Mouse (Mus musculus) erythroblast, embryonic 14.5 days (primary cell): ENCODE measurements around the gene Rgma. TPM values are rescaled to one million over a fixed set of nuclear protein-coding genes. Genes with fewer than 3 reads are reported as not detected.

Experiments
- H3K27me3 ChIP-seq: 2 replicates; pipeline ENCODE4 v1.6.1; 2012; ENCODE audit warnings: inconsistent platforms; ENCODE audit not compliant: control insufficient read depth
- H3K36me3 ChIP-seq: 2 replicates; pipeline ENCODE4 v1.6.1; 2012; ENCODE audit warnings: mild to moderate bottlenecking, inconsistent platforms; ENCODE audit not compliant: control insufficient read depth
- H3K4me1 ChIP-seq: 2 replicates; pipeline ENCODE4 v1.6.1; 2012; ENCODE audit warnings: inconsistent platforms; ENCODE audit not compliant: control insufficient read depth
- H3K4me3 ChIP-seq: replicated peaks from 2 replicates; pipeline ENCODE3; 2012; ENCODE audit warnings: moderate library complexity, mild to moderate bottlenecking, inconsistent platforms
- H3K9me3 ChIP-seq: 2 replicates; pipeline ENCODE4 v1.6.1; 2012; ENCODE audit warnings: low read length, inconsistent platforms, mixed read lengths; ENCODE audit not compliant: control insufficient read depth
- GATA1 ChIP-seq: IDR thresholded peaks from 2 replicates; pipeline ENCODE4 v1.6.1; 2012; ENCODE audit warnings: low read length, inconsistent platforms, mixed read lengths
- TAL1 ChIP-seq: IDR thresholded peaks from 3 replicates; pipeline ENCODE4 v1.6.1; 2012; ENCODE audit warnings: low read length, inconsistent platforms, mixed read lengths
- polyA plus RNA-seq: library from polyadenylated mRNA; stranded (reverse); fragments of >175 nt; gene quantifications from 2 replicates; pipeline ENCODE4 v1.2.3, GENCODE M21; 2012

The Rgma gene
- polyA plus RNA-seq, 1 experiment: not detected

DNA sequence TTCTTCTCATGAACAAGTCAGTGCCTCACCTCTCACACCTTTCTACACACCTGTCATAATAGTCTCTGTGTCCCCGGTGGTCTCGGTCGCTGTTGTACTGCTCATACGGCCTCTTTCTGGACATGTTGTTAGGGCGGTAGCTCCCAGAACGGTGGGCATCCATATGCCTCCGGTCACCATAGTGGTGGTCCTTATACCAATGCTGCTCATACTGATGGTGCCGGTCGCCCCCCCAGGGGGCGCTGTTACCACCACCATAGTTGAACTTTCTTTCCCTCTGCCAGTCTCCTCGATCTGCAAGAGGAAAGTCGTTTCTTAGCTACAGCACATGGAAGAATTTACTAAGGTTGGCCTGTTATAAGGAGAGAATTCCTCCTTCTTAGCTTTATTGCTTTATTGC, 60.4 kb downstream of the Rgma start:
- no peaks in the 10 kb centered on the region for H3K9me3 ChIP-seq
- H3K4me3 ChIP-seq: no peak overlapping the region
- no peaks in the 10 kb centered on the region for H3K27me3 ChIP-seq
- no peak for TF ChIP-seq GATA1
- no peak for TF ChIP-seq TAL1
- H3K36me3 ChIP-seq: peaks cover 86% of the 10 kb centered on the region
- no peaks in the 10 kb centered on the region for H3K4me1 ChIP-seq

DNA sequence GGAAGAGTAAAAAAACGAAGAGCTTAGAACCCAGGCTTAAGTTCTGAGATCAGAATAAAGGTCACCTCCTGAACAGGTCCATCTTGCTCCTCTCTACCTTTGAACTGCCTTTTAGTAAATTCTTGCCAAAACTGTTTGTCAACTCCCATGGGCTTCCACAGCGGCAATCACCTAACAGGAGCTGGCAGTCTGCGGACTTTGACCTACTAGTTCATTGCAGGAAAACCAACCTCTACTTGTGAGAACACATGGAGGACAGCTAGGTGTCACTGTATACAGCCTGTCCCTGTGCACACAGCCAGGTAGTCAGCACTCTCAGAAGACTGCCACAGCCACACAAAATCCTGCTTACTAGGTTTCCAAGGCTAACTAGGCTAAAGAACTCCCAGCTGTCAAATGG, 66.5 kb downstream of the Rgma start:
- Histone ChIP-seq H3K9me3 (no peaks in the 10 kb centered on the region), H3K4me3 (no peak overlapping the region), H3K27me3 (no peaks in the 10 kb centered on the region), H3K36me3 (peaks cover 100% of the 10 kb centered on the region), H3K4me1 (no peaks in the 10 kb centered on the region)
- TF ChIP-seq TAL1: no peak
- no peak for TF ChIP-seq GATA1

DNA sequence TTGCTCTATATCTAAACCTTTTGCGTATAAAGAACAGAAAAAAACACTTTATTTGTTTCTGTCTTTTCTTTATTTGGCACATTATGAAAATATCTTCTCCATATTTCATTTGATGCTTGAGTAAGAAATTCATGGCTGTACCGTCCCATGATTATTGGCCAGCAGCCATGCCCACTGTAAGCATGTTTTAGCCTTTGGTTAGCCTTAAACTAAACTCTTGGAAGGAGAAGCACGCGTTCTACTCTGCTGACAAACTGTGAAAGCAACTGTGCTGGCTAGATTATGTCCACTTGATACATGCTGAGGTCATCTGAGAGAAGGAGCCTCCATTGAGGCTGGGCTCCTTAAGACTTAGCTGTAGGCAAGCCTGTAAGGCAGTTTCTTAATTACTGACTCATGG, 66.9 kb downstream of the Rgma start:
- Histone ChIP-seq H3K27me3 (no peaks in the 10 kb centered on the region), H3K36me3 (peaks cover 100% of the 10 kb centered on the region), H3K9me3 (no peaks in the 10 kb centered on the region), H3K4me3 (no peak overlapping the region), H3K4me1 (no peaks in the 10 kb centered on the region)
- no peak for TF ChIP-seq TAL1
- TF ChIP-seq GATA1: no peak

DNA sequence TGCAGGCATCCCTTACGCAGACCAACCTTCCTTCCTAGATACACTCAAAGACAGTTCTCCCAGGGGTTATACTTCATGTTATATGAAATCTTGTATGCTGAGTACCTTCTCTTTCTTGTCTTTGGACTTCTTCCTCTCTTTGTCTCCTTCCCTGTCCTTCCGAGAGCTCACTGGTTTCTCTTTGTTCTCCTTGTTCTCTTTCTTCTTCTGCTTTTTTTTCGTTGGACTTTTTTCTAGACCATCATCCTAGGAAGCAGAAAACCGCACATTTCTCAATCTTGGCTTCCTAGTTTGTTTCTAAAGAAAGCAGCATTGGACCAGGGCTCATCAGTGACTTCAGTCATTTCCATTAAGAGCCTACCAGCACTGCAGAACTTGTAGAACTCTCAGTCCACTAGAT, 76.3 kb downstream of the Rgma start:
- H3K27me3 ChIP-seq: no peaks in the 10 kb centered on the region
- H3K9me3 ChIP-seq: no peaks in the 10 kb centered on the region
- H3K4me3 ChIP-seq: no peak overlapping the region
- H3K36me3 ChIP-seq: peaks cover 99% of the 10 kb centered on the region
- no peaks in the 10 kb centered on the region for H3K4me1 ChIP-seq
- TF ChIP-seq TAL1: no peak
- no peak for TF ChIP-seq GATA1

DNA sequence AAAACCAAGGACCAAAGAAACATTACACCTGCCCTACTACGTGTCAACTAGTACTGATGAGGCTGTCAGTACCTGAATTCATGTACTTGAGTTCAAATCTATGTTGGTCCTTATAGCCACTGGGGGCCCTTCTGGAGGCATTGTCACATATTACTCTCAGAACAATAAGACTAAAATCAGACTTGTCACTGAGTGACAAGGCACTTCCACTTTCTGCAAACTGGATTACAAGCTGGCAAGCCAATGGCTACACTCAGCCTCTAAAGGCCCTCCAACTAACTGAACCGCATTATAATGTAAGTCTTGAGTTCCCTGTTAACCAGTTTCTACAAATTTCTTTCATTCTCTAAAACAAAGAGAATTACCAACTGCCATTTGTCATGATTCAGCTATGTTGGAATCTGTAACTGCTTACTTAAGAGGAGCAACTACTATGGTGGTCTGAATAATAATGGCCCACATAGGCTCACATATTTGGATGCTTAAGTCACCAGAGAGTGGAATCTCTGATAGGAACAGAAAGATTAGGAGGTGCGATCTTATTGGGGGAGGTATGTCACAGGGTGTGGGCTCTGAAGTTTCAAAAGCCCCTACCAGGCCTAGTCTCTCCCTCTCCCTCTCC, 77.0 kb downstream of the Rgma start:
- no peak overlapping the region for H3K4me3 ChIP-seq
- TF ChIP-seq TAL1: no peak
- no peak for TF ChIP-seq GATA1

DNA sequence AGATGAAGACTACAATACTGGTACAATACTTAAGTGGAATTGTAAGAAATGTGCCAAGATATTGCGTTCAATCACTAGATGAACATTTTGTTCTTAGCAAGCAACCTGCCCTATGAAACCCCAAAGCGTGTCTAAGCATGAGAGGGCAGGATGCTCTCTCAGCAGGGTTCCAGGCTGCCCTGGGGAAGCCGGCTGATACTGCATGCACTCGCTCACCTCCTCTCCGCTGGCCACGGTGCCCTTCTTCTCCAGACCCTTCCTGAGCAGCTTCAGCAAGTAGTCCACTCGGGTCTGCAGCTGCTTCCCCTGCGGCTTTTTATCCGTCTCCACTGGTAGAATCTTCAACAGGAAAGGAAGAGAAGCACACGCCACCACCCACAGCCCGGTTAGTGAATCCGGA, 78.8 kb downstream of the Rgma start:
- H3K4me3 ChIP-seq: no peak overlapping the region
- no peaks in the 10 kb centered on the region for H3K9me3 ChIP-seq
- no peaks in the 10 kb centered on the region for H3K4me1 ChIP-seq
- H3K36me3 ChIP-seq: peaks cover 99% of the 10 kb centered on the region
- H3K27me3 ChIP-seq: no peaks in the 10 kb centered on the region
- TF ChIP-seq TAL1: no peak
- no peak for TF ChIP-seq GATA1

More for the DNA sequence above, 77.0 kb downstream of the Rgma start:
- H3K4me1 ChIP-seq: no peaks in the 10 kb centered on the region
- H3K9me3 ChIP-seq: no peaks in the 10 kb centered on the region
- no peaks in the 10 kb centered on the region for H3K27me3 ChIP-seq
- peaks cover 99% of the 10 kb centered on the region for H3K36me3 ChIP-seq

DNA sequence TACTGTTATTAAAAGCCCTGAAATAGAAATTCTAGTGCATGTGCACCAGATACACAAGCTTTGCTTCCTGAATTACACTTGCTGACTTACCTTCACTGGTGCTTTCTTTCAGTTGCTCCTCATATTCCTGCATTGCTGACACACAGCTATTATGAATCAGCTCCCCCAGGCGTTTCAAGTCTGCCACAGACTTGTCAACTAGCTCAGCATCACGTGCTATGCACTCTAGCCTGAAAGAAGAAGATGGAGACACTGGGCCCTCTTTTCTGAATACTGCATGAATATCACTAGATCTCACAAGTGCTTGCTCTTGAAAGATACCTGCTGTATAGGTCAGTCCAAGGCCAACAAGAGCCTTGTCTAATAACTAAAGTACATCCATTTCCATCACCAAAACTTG, 88.2 kb downstream of the Rgma start:
- no peaks in the 10 kb centered on the region for H3K27me3 ChIP-seq
- no peak for TF ChIP-seq GATA1
- TF ChIP-seq TAL1: no peak
- H3K9me3 ChIP-seq: peaks cover 2% of the 10 kb centered on the region; the same call in 1 of the 2 replicates
- no peak overlapping the region for H3K4me3 ChIP-seq
- H3K4me1 ChIP-seq: no peaks in the 10 kb centered on the region
- peaks cover 98% of the 10 kb centered on the region for H3K36me3 ChIP-seq

DNA sequence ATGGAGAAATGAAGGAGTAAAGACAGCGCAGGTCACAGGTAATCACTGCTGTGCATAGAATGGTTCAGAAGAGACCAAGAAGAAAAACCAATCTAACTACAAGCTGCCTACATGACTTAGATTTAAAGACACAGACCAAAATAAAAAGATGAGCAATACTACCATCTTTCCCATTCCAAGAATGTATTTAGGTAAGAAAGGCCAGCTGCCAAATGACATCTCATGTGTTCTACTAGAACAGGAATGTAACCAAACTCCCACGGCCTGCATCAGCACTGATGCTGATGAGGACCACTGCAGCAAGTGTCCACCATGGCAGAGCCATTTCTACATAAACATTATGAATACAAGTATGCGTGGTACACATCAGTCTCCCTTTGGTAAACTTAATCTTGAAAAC, 92.4 kb downstream of the Rgma start:
- H3K4me1 ChIP-seq: no peaks in the 10 kb centered on the region
- TF ChIP-seq GATA1 (no peak), TAL1 (no peak)
- H3K27me3 ChIP-seq: no peaks in the 10 kb centered on the region
- H3K4me3 ChIP-seq: no peak overlapping the region
- H3K36me3 ChIP-seq: peaks cover 98% of the 10 kb centered on the region
- no peaks in the 10 kb centered on the region for H3K9me3 ChIP-seq

Other genes starting within 250 kb of the Rgma start
- gene Chd2, start 166.3 kb downstream of the Rgma start, polyA plus RNA-seq: 6.4 and 7.1 TPM in 2 replicates